ENCODE assay signal across 10 mouse cellular contexts in genomic region chr15:83760683-83761082, GRCm38 (mm10). TPM values are rescaled to one million over a fixed set of nuclear protein-coding genes. Genes with fewer than 3 reads are reported as not detected.
DNase-seq lines count a peak whose midpoint lies in the region; ATAC-seq and TF ChIP-seq lines count a peak whose summit lies in the region.
"Had no signal": no experiment of that assay in that cellular context is flagged by ENCODE, and none has a peak within 500 bp of the region (broad histone marks: within the 10 kb centered on the region; RNA-seq: fewer than 3 reads in every experiment).

No protein-coding gene starts in this region.

- intact Hi-C loops in gastrocnemius, adult 2 months (cut with DNase I) = loop anchor here (2.0 kb wide), 1 partner anchor 292 kb away; no protein-coding TSS in a partner anchor

- no peaks in the 10 kb centered on the region for H3K9me3 ChIP-seq in embryonic facial prominence, embryonic 11.5 days (replicated peaks; ENCODE audit: control insufficient read depth, low read length)

- DNase-seq in gastrocnemius, adult 2 months = peak; percentile 48
- DNase-seq in gastrocnemius, postnatal 25 days = no peak
- DNase-seq in urinary bladder, postnatal 14 days (ENCODE audit: low spot score) = peak; percentile 17
- no peak for DNase-seq in urinary bladder, postnatal 36 days (ENCODE audit: low spot score in 2 of 2)
- DNase-seq in embryonic facial prominence, embryonic 11.5 days (ENCODE audit: low spot score) = peak; percentile 81
- DNase-seq in induced T-regulatory cell, adult 2 months (ENCODE audit: low read depth) = peak; percentile 36
- DNase-seq in mesoderm, embryonic 11.5 days (ENCODE audit: low read depth, low spot score) = peak; percentile 73
- peak; percentile 62 for DNase-seq in testis, postnatal 14 days (ENCODE audit: low spot score)

- H3K4me2 ChIP-seq in embryonic facial prominence, embryonic 11.5 days (ENCODE audit: low read depth, low read length) = no peak overlapping the region

- no peak overlapping the region for H3K4me3 ChIP-seq in gastrocnemius, adult 2 months
- H3K4me3 ChIP-seq in embryonic facial prominence, embryonic 11.5 days (ENCODE audit: low read depth, low read length) = no peak overlapping the region

- no peak overlapping the region for H3K27ac ChIP-seq in gastrocnemius, adult 2 months
- H3K27ac ChIP-seq in embryonic facial prominence, embryonic 11.5 days (replicated peaks; ENCODE audit: low read depth, low read length) = no peak overlapping the region

- no peak overlapping the region for H3K9ac ChIP-seq in embryonic facial prominence, embryonic 11.5 days (replicated peaks; ENCODE audit: low read length)

- TF ChIP-seq CTCF in gastrocnemius, adult 2 months (IDR thresholded peaks at IDR 0.05) = peak; percentile 79

- peaks cover 1% of the 10 kb centered on the region for H3K4me1 ChIP-seq in embryonic facial prominence, embryonic 11.5 days (ENCODE audit: control insufficient read depth, insufficient read depth, low read length)

- no peaks in the 10 kb centered on the region for H3K36me3 ChIP-seq in embryonic facial prominence, embryonic 11.5 days (replicated peaks; ENCODE audit: control insufficient read depth, insufficient read depth, low read depth, low read length)

- no peak for ATAC-seq in embryonic facial prominence, embryonic 11.5 days (replicated peaks; ENCODE audit: insufficient number of reproducible peaks, low FRiP score, low TSS enrichment, low read depth)
- ATAC-seq: Patski had no signal

- no peaks in the 10 kb centered on the region for H3K27me3 ChIP-seq in embryonic facial prominence, embryonic 11.5 days (ENCODE audit: control insufficient read depth, insufficient read depth, low read length)

- 5% methylated on average over 10 of the region's 10 CpGs for WGBS in embryonic facial prominence, embryonic 11.5 days

RNA-seq across cellular contexts. Expression of gene Mpped1, which starts 18.6 kb away (rescaled TPM):
- not detected for total RNA-seq in gastrocnemius, adult 2 months (2021)
- total RNA-seq in gastrocnemius, postnatal 25 days (2021) = not detected
- polyA plus RNA-seq in embryonic facial prominence, embryonic 11.5 days (2014; fragmentation: Nextera tagmentation; extraction: Ambion mirVana) = 6.3 and 6.9 TPM in 2 replicates
- total RNA-seq: neutrophil, adult 5-6 weeks had no signal
- polyA plus RNA-seq: Patski had no signal

RNA-seq across cellular contexts. Expression of gene Scube1, which starts 35.9 kb away (rescaled TPM):
- under 1 TPM; 0.18 to 0.45 TPM for total RNA-seq in gastrocnemius, adult 2 months (2021)
- total RNA-seq in gastrocnemius, postnatal 25 days (2021) = under 1 TPM; 0.32 to 0.67 TPM
- 30.2 and 32.8 TPM in 2 replicates for polyA plus RNA-seq in embryonic facial prominence, embryonic 11.5 days (2014; fragmentation: Nextera tagmentation; extraction: Ambion mirVana)
- total RNA-seq: neutrophil, adult 5-6 weeks had no signal

Comparison
In these comparisons a context has a peak if more than half of its experiments do, and no peak if none do; other contexts are left out.
1. DNase-seq: peak in gastrocnemius, adult 2 months (single experiment), urinary bladder, postnatal 14 days (single experiment), embryonic facial prominence, embryonic 11.5 days (single experiment), induced T-regulatory cell, adult 2 months (single experiment), mesoderm, embryonic 11.5 days (single experiment) and testis, postnatal 14 days (single experiment); none in gastrocnemius, postnatal 25 days (single experiment) and urinary bladder, postnatal 36 days (0 of 2).